Mouse (Mus musculus): ENCODE data around the gene Usp40. TPM values are rescaled to one million over a fixed set of nuclear protein-coding genes. Genes with fewer than 3 reads are reported as not detected.

Gene Usp40
- total RNA-seq, 1 experiment from 2014 or later, result 24.8 TPM

GRCm38 (mm10) chr1:87959998-87960431, 48.3 kb downstream of the Usp40 start:
- ATAC-seq (replicated peaks in 1 of 2; ENCODE audit: insufficient read depth in 1 of 2, low FRiP score in 2 of 2, low TSS enrichment in 1 of 2, low read depth in 1 of 2, poor library complexity in 2 of 2, severe bottlenecking in 2 of 2), result peak; percentile 81 to 90

- no peak for ATAC-seq (replicated peaks in 1 of 2; ENCODE audit: insufficient read depth in 1 of 2, low FRiP score in 2 of 2, low TSS enrichment in 1 of 2, low read depth in 1 of 2, poor library complexity in 2 of 2, severe bottlenecking in 2 of 2)
Observed at GRCm38 (mm10) chr1:87959532-87959931, 48.8 kb downstream of the Usp40 start.

GRCm38 (mm10) chr1:87958931-87959330, 49.4 kb downstream of the Usp40 start:
- ATAC-seq (replicated peaks in 1 of 2; ENCODE audit: insufficient read depth in 1 of 2, low FRiP score in 2 of 2, low TSS enrichment in 1 of 2, low read depth in 1 of 2, poor library complexity in 2 of 2, severe bottlenecking in 2 of 2), result no peak

GRCm38 (mm10) chr1:87953073-87953472, 55.3 kb downstream of the Usp40 start:
- ATAC-seq (replicated peaks in 1 of 2; ENCODE audit: insufficient read depth in 1 of 2, low FRiP score in 2 of 2, low TSS enrichment in 1 of 2, low read depth in 1 of 2, poor library complexity in 2 of 2, severe bottlenecking in 2 of 2), result no peak

GRCm38 (mm10) chr1:87951641-87952040, 56.7 kb downstream of the Usp40 start:
- ATAC-seq (replicated peaks in 1 of 2; ENCODE audit: insufficient read depth in 1 of 2, low FRiP score in 2 of 2, low TSS enrichment in 1 of 2, low read depth in 1 of 2, poor library complexity in 2 of 2, severe bottlenecking in 2 of 2), result no peak

GRCm38 (mm10) chr1:87947681-87948091, 60.7 kb downstream of the Usp40 start:
- peak; percentile 47 to 53; a peak in 3 of 4 replicates for ATAC-seq (replicated peaks in 1 of 2; ENCODE audit: insufficient read depth in 1 of 2, low FRiP score in 2 of 2, low TSS enrichment in 1 of 2, low read depth in 1 of 2, poor library complexity in 2 of 2, severe bottlenecking in 2 of 2)

- ATAC-seq (replicated peaks in 1 of 2; ENCODE audit: insufficient read depth in 1 of 2, low FRiP score in 2 of 2, low TSS enrichment in 1 of 2, low read depth in 1 of 2, poor library complexity in 2 of 2, severe bottlenecking in 2 of 2), result no peak
Observed at GRCm38 (mm10) chr1:87941765-87942164, 66.6 kb downstream of the Usp40 start.

GRCm38 (mm10) chr1:87936516-87936915, 71.8 kb downstream of the Usp40 start:
- no peak for ATAC-seq (replicated peaks in 1 of 2; ENCODE audit: insufficient read depth in 1 of 2, low FRiP score in 2 of 2, low TSS enrichment in 1 of 2, low read depth in 1 of 2, poor library complexity in 2 of 2, severe bottlenecking in 2 of 2)

GRCm38 (mm10) chr1:87936075-87936474, 72.3 kb downstream of the Usp40 start:
- no peak for ATAC-seq (replicated peaks in 1 of 2; ENCODE audit: insufficient read depth in 1 of 2, low FRiP score in 2 of 2, low TSS enrichment in 1 of 2, low read depth in 1 of 2, poor library complexity in 2 of 2, severe bottlenecking in 2 of 2)

GRCm38 (mm10) chr1:87935546-87935945, 72.8 kb downstream of the Usp40 start:
- no peak for ATAC-seq (replicated peaks in 1 of 2; ENCODE audit: insufficient read depth in 1 of 2, low FRiP score in 2 of 2, low TSS enrichment in 1 of 2, low read depth in 1 of 2, poor library complexity in 2 of 2, severe bottlenecking in 2 of 2)

GRCm38 (mm10) chr1:87935095-87935494, 73.3 kb downstream of the Usp40 start:
- ATAC-seq (replicated peaks in 1 of 2; ENCODE audit: insufficient read depth in 1 of 2, low FRiP score in 2 of 2, low TSS enrichment in 1 of 2, low read depth in 1 of 2, poor library complexity in 2 of 2, severe bottlenecking in 2 of 2), result peak; percentile 48 to 50; a peak in 3 of 4 replicates

GRCm38 (mm10) chr1:87933051-87933450, 75.3 kb downstream of the Usp40 start:
- ATAC-seq (replicated peaks in 1 of 2; ENCODE audit: insufficient read depth in 1 of 2, low FRiP score in 2 of 2, low TSS enrichment in 1 of 2, low read depth in 1 of 2, poor library complexity in 2 of 2, severe bottlenecking in 2 of 2), result no peak

- no peak for ATAC-seq (replicated peaks in 1 of 2; ENCODE audit: insufficient read depth in 1 of 2, low FRiP score in 2 of 2, low TSS enrichment in 1 of 2, low read depth in 1 of 2, poor library complexity in 2 of 2, severe bottlenecking in 2 of 2)
Observed at GRCm38 (mm10) chr1:87929730-87930129, 78.6 kb downstream of the Usp40 start.

- no peak for ATAC-seq (replicated peaks in 1 of 2; ENCODE audit: insufficient read depth in 1 of 2, low FRiP score in 2 of 2, low TSS enrichment in 1 of 2, low read depth in 1 of 2, poor library complexity in 2 of 2, severe bottlenecking in 2 of 2)
Observed at GRCm38 (mm10) chr1:87924888-87925287, 83.5 kb downstream of the Usp40 start.

GRCm38 (mm10) chr1:87922666-87923065, 85.7 kb downstream of the Usp40 start:
- no peak for ATAC-seq (replicated peaks in 1 of 2; ENCODE audit: insufficient read depth in 1 of 2, low FRiP score in 2 of 2, low TSS enrichment in 1 of 2, low read depth in 1 of 2, poor library complexity in 2 of 2, severe bottlenecking in 2 of 2)

- no peak for ATAC-seq (replicated peaks in 1 of 2; ENCODE audit: insufficient read depth in 1 of 2, low FRiP score in 2 of 2, low TSS enrichment in 1 of 2, low read depth in 1 of 2, poor library complexity in 2 of 2, severe bottlenecking in 2 of 2)
Observed at GRCm38 (mm10) chr1:87920056-87920614, 88.2 kb downstream of the Usp40 start.

- ATAC-seq (replicated peaks in 1 of 2; ENCODE audit: insufficient read depth in 1 of 2, low FRiP score in 2 of 2, low TSS enrichment in 1 of 2, low read depth in 1 of 2, poor library complexity in 2 of 2, severe bottlenecking in 2 of 2), result no peak
Observed at GRCm38 (mm10) chr1:87918061-87918460, 90.3 kb downstream of the Usp40 start.

GRCm38 (mm10) chr1:87917361-87917760, 91.0 kb downstream of the Usp40 start:
- ATAC-seq (replicated peaks in 1 of 2; ENCODE audit: insufficient read depth in 1 of 2, low FRiP score in 2 of 2, low TSS enrichment in 1 of 2, low read depth in 1 of 2, poor library complexity in 2 of 2, severe bottlenecking in 2 of 2), result no peak

GRCm38 (mm10) chr1:87913356-87913755, 95.0 kb downstream of the Usp40 start:
- no peak for ATAC-seq (replicated peaks in 1 of 2; ENCODE audit: insufficient read depth in 1 of 2, low FRiP score in 2 of 2, low TSS enrichment in 1 of 2, low read depth in 1 of 2, poor library complexity in 2 of 2, severe bottlenecking in 2 of 2)
